Mouse (Mus musculus): ENCODE measurements around the gene Haus3. TPM values are rescaled to one million over a fixed set of nuclear protein-coding genes. Genes with fewer than 3 reads are reported as not detected.

Haus3 gene
- polyA plus RNA-seq, 1 experiment from 2014 or later = 13.5 TPM

GRCm38 (mm10) chr5:34169954-34170353 lies 627 bp upstream of the Haus3 start:
- WGBS = 88% methylated on average over 3 of the region's 3 CpGs
- H3K4me3 ChIP-seq = peak overlapping the region; percentile 59

DNA sequence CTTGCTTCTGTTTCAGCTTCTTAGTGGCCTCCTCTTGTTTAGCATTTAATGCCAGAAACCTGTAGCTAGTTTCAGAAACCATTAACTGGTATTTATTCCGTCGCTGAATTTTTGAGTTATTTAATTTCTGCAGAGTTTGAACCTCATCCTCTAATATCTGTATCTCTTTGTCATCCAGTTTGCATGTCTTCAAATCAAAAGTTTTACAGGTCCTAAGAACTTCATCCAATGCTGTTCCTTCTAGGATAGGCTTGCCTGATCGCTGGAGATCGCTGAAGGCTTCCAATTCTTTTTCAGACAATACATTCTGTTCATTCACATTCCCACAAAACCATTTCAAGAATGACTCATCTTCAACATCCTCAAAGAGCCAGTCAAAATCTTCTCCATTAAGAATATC lies 1.5 kb downstream of the Haus3 start:
- Histone ChIP-seq H3K4me3 (no peak overlapping the region), H3K27me3 (no peaks in the 10 kb centered on the region), H3K36me3 (0 out of 2 replicates have a peak, but pooled peaks cover 3% of the 10 kb centered on the region), H3K4me1 (replicated peaks) (peaks cover 19% of the 10 kb centered on the region), H3K4me2 (0 out of 2 replicates have a peak overlapping the region, but pooled peaks have one; percentile 9), H3K27ac (replicated peaks) (no peak overlapping the region), H3K9ac (0 out of 2 replicates have a peak overlapping the region, but pooled peaks have one; percentile 10), H3K9me3 (no peaks in the 10 kb centered on the region)
- no peak for ATAC-seq (ENCODE audit: low FRiP score, low read depth)
- WGBS = 81% methylated on average over 4 of the region's 4 CpGs

More at GRCm38 (mm10) chr5:34169954-34170353, 627 bp upstream of the Haus3 start:
- Histone ChIP-seq H3K27me3 (no peaks in the 10 kb centered on the region), H3K4me2 (peak overlapping the region; percentile 64), H3K9ac (no peak overlapping the region; the same call in 1 of the 2 replicates), H3K9me3 (no peaks in the 10 kb centered on the region), H3K36me3 (peaks cover 18% of the 10 kb centered on the region), H3K27ac (replicated peaks) (peak overlapping the region; percentile 86), H3K4me1 (replicated peaks) (peaks cover 19% of the 10 kb centered on the region)
- no peak for ATAC-seq (ENCODE audit: low FRiP score, low read depth)

GRCm38 (mm10) chr5:34165793-34166192 lies 3.5 kb downstream of the Haus3 start:
- WGBS = 86% methylated on average over 4 of the region's 4 CpGs
- H3K4me1 ChIP-seq (replicated peaks) = peaks cover 19% of the 10 kb centered on the region
- H3K36me3 ChIP-seq = 0 out of 2 replicates have a peak, but pooled peaks cover 3% of the 10 kb centered on the region
- no peaks in the 10 kb centered on the region for H3K27me3 ChIP-seq
- ATAC-seq (ENCODE audit: low FRiP score, low read depth) = no peak
- no peak overlapping the region for H3K27ac ChIP-seq (replicated peaks)
- no peak overlapping the region for H3K4me3 ChIP-seq
- no peak overlapping the region for H3K9ac ChIP-seq
- no peaks in the 10 kb centered on the region for H3K9me3 ChIP-seq
- no peak overlapping the region for H3K4me2 ChIP-seq

DNA sequence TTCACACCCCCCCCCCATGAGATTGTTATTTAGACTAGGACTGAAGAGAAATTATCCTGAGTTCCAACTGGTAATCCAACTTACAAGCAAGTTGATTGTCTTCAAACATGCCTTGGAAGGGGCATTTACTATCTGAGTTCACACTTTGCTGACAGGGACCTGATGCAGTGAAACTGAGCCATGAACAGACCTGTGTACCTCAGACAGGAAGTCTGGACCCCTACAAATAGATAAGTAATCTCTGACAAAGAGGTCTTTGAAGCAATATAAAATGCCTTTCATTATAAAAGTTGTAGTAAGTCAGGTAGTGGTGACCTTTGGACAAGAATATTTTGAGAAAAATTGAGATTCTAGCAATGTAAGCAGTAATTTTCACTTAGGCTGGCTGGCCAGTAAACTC lies 20.9 kb downstream of the Haus3 start:
- Histone ChIP-seq H3K9me3 (no peaks in the 10 kb centered on the region), H3K27ac (replicated peaks) (no peak overlapping the region), H3K4me3 (no peak overlapping the region), H3K36me3 (no peaks in the 10 kb centered on the region), H3K27me3 (no peaks in the 10 kb centered on the region), H3K9ac (no peak overlapping the region), H3K4me2 (no peak overlapping the region), H3K4me1 (replicated peaks) (no peaks in the 10 kb centered on the region)
- no peak for ATAC-seq (ENCODE audit: low FRiP score, low read depth)

DNA sequence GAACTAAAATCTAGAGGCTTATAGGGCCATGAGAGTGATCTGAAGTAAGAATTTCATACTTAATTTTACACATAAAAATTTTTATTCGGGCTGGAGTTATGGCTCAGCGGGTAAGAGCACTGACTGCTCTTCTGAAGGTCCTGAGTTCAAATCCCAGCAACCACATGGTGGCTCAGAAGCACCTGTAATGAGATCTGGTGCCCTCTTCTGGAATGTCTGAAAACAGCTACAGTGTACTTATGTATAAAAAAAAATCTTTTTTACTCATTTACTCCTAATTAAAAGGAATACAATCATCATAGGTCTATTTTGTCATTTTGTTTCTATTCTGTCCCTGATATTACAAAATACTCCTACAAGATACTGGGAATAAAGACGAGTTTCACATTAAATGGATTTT lies 21.8 kb downstream of the Haus3 start:
- no peaks in the 10 kb centered on the region for H3K4me1 ChIP-seq (replicated peaks)
- ATAC-seq (ENCODE audit: low FRiP score, low read depth) = no peak
- no peak overlapping the region for H3K4me2 ChIP-seq
- 90% methylated on average over 3 of the region's 3 CpGs for WGBS
- H3K36me3 ChIP-seq = no peaks in the 10 kb centered on the region
- H3K9me3 ChIP-seq = no peaks in the 10 kb centered on the region
- H3K27me3 ChIP-seq = no peaks in the 10 kb centered on the region
- no peak overlapping the region for H3K4me3 ChIP-seq
- no peak overlapping the region for H3K27ac ChIP-seq (replicated peaks)
- H3K9ac ChIP-seq = no peak overlapping the region

- Histone ChIP-seq H3K27me3 (no peaks in the 10 kb centered on the region), H3K4me3 (no peak overlapping the region), H3K4me1 (replicated peaks) (no peaks in the 10 kb centered on the region), H3K9me3 (no peaks in the 10 kb centered on the region), H3K4me2 (no peak overlapping the region), H3K36me3 (no peaks in the 10 kb centered on the region), H3K27ac (replicated peaks) (no peak overlapping the region), H3K9ac (no peak overlapping the region)
- no peak for ATAC-seq (ENCODE audit: low FRiP score, low read depth)
- 13% methylated on average over 1 of the region's 1 CpGs for WGBS
Observed at GRCm38 (mm10) chr5:34139751-34140150, 29.6 kb downstream of the Haus3 start.

- Histone ChIP-seq H3K9me3 (no peaks in the 10 kb centered on the region), H3K9ac (no peak overlapping the region), H3K4me1 (replicated peaks) (no peaks in the 10 kb centered on the region), H3K4me3 (no peak overlapping the region), H3K4me2 (no peak overlapping the region), H3K36me3 (no peaks in the 10 kb centered on the region), H3K27me3 (no peaks in the 10 kb centered on the region), H3K27ac (replicated peaks) (no peak overlapping the region)
- WGBS = 81% methylated on average over 2 of the region's 2 CpGs
- no peak for ATAC-seq (ENCODE audit: low FRiP score, low read depth)
Observed at GRCm38 (mm10) chr5:34132731-34133130, 36.6 kb downstream of the Haus3 start.

DNA sequence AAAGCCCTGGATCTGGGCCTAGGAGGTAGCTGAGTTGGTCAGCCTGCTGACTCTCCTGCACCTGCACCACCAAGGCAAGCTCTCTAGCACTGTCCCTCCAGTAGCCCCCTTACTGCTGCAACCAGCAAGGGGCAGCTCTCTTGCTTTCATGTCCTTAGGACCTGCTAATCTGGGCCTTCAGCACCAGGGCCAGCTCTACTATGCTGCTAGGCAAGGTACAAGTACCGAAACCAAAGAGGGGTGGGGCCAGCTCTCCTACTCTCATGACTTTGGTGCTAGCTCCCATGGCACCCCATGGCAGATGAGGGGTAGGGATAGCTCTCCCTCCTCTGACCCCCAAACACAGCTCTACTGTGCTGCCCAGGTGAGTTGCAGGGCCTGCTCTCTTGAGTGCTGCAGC lies 45.2 kb downstream of the Haus3 start:
- Histone ChIP-seq H3K27ac (replicated peaks) (no peak overlapping the region), H3K36me3 (no peaks in the 10 kb centered on the region), H3K4me1 (replicated peaks) (no peaks in the 10 kb centered on the region), H3K9me3 (no peaks in the 10 kb centered on the region), H3K4me3 (no peak overlapping the region), H3K9ac (no peak overlapping the region), H3K27me3 (no peaks in the 10 kb centered on the region), H3K4me2 (no peak overlapping the region)
- 48% methylated on average over 1 of the region's 1 CpGs for WGBS
- no peak for ATAC-seq (ENCODE audit: low FRiP score, low read depth)

- H3K4me1 ChIP-seq (replicated peaks) = no peaks in the 10 kb centered on the region
- no peak overlapping the region for H3K9ac ChIP-seq
- no peak for ATAC-seq (ENCODE audit: low FRiP score, low read depth)
- H3K27ac ChIP-seq (replicated peaks) = no peak overlapping the region
- H3K9me3 ChIP-seq = no peaks in the 10 kb centered on the region
- H3K36me3 ChIP-seq = no peaks in the 10 kb centered on the region
- WGBS = 80% methylated on average over 3 of the region's 3 CpGs
- no peak overlapping the region for H3K4me2 ChIP-seq
- no peak overlapping the region for H3K4me3 ChIP-seq
- H3K27me3 ChIP-seq = no peaks in the 10 kb centered on the region
Observed at GRCm38 (mm10) chr5:34119121-34119856, 50.0 kb downstream of the Haus3 start.

- H3K4me2 ChIP-seq = no peak overlapping the region
- no peak overlapping the region for H3K9ac ChIP-seq
- H3K4me3 ChIP-seq = no peak overlapping the region
- H3K4me1 ChIP-seq (replicated peaks) = no peaks in the 10 kb centered on the region
- H3K27ac ChIP-seq (replicated peaks) = no peak overlapping the region
- ATAC-seq (ENCODE audit: low FRiP score, low read depth) = no peak
- no peaks in the 10 kb centered on the region for H3K27me3 ChIP-seq
- H3K36me3 ChIP-seq = no peaks in the 10 kb centered on the region
- WGBS = 76% methylated on average over 1 of the region's 1 CpGs
- no peaks in the 10 kb centered on the region for H3K9me3 ChIP-seq
Observed at GRCm38 (mm10) chr5:34105681-34106080, 63.6 kb downstream of the Haus3 start.
